Mouse (Mus musculus) CH12.LX (cell line): ENCODE results near the gene Ino80d. TPM values are rescaled to one million over a fixed set of nuclear protein-coding genes. Genes with fewer than 3 reads are reported as not detected.

ENCODE experiments used
- DNase-seq: peaks from one replicate; pipeline ENCODE4 v3.0.0-alpha.2; 2013; ENCODE audit errors: extremely low read depth
- H3K27ac ChIP-seq: 2 replicates; pipeline ENCODE4 v1.5.1; 2012; ENCODE audit warnings: low read depth, mild to moderate bottlenecking, control low read depth, moderate library complexity; ENCODE audit not compliant: insufficient read depth
- H3K27me3 ChIP-seq: replicated peaks from 2 replicates; pipeline ENCODE3; 2012; ENCODE audit warnings: inconsistent platforms
- H3K36me3 ChIP-seq, 2 experiments: replicated peaks in 1 of 2; 2 replicates each; pipeline versions ENCODE3 to v1.6.1; 2012; ENCODE audit warnings: inconsistent platforms in 1 of 2, low read length in 1 of 2, mild to moderate bottlenecking in 1 of 2, mixed read lengths in 1 of 2, moderate library complexity in 1 of 2; ENCODE audit not compliant: control insufficient read depth in 1 of 2, insufficient read depth in 1 of 2
- H3K4me1 ChIP-seq, 2 experiments: 2 replicates each; pipeline ENCODE4 v1.6.1; 2012; ENCODE audit warnings: inconsistent platforms in 1 of 2, moderate library complexity in 1 of 2; ENCODE audit not compliant: insufficient read depth in 2 of 2, control insufficient read depth in 1 of 2
- H3K4me2 ChIP-seq: 2 replicates; pipeline ENCODE4 v1.6.1; 2012; ENCODE audit warnings: low read depth, mild to moderate bottlenecking, control low read depth; ENCODE audit not compliant: poor library complexity, insufficient read depth, severe bottlenecking
- H3K4me3 ChIP-seq, 3 experiments: fragments of 150-350 bp in 1 of 3; sonication (generic) in 1 of 3; replicated peaks in 1 of 3; 2 replicates each; pipeline versions ENCODE3 to v1.5.1; 2011 to 2012; ENCODE audit warnings: low read depth in 2 of 3, low read length in 2 of 3, mild to moderate bottlenecking in 2 of 3, moderate library complexity in 2 of 3, control low read depth in 1 of 3, improper control_type of control experiment in 1 of 3, inconsistent platforms in 1 of 3, mixed read lengths in 1 of 3; ENCODE audit not compliant: poor library complexity in 1 of 3
- H3K79me2 ChIP-seq: replicated peaks from 2 replicates; pipeline ENCODE4 v1.6.1; 2012; ENCODE audit warnings: mild to moderate bottlenecking, moderate library complexity; ENCODE audit not compliant: control insufficient read depth, poor library complexity, insufficient read depth, severe bottlenecking; ENCODE audit errors: extremely low read depth
- H3K9ac ChIP-seq: 2 replicates; pipeline ENCODE4 v1.6.1; 2012; ENCODE audit warnings: low read depth, mild to moderate bottlenecking, control low read depth, moderate library complexity; ENCODE audit not compliant: insufficient read depth
- H3K9me3 ChIP-seq: replicated peaks from 2 replicates; pipeline ENCODE3; 2012; ENCODE audit warnings: low read length, inconsistent platforms, mixed read lengths
- BHLHE40 ChIP-seq: IDR thresholded peaks from 2 replicates; pipeline ENCODE4 v1.6.1; 2011; ENCODE audit warnings: mild to moderate bottlenecking, low read depth, low read length, improper control_type of control experiment
- CTCF ChIP-seq, 2 experiments: IDR thresholded peaks in 1 of 2; conservative IDR thresholded peaks in 1 of 2; 2 replicates each; pipeline ENCODE4 v1.5.1; 2011 to 2012; ENCODE audit warnings: low read depth in 2 of 2, low read length in 2 of 2, improper control_type of control experiment in 1 of 2, inconsistent platforms in 1 of 2, mild to moderate bottlenecking in 1 of 2, moderate library complexity in 1 of 2
- E2F4 ChIP-seq: IDR thresholded peaks from 2 replicates; pipeline ENCODE4 v1.6.1; 2011; ENCODE audit warnings: low read depth, low read length, improper control_type of control experiment; ENCODE audit not compliant: insufficient replicate concordance
- GABPA ChIP-seq: IDR thresholded peaks from 2 replicates; pipeline ENCODE4 v1.6.1; 2012; ENCODE audit warnings: low read depth, low read length, improper control_type of control experiment, inconsistent platforms; ENCODE audit not compliant: insufficient replicate concordance
- HCFC1 ChIP-seq: IDR thresholded peaks from 2 replicates; pipeline ENCODE4 v1.6.1; 2012; ENCODE audit warnings: low read depth, mild to moderate bottlenecking, inconsistent platforms, low read length, improper control_type of control experiment
- IRF4 ChIP-seq: IDR thresholded peaks from 2 replicates; pipeline ENCODE4 v1.6.1; 2014; ENCODE audit warnings: low read depth, mild to moderate bottlenecking, inconsistent platforms, low read length, improper control_type of control experiment
- JUN ChIP-seq: IDR thresholded peaks from 2 replicates; pipeline ENCODE4 v1.6.1; 2011; ENCODE audit warnings: low read depth, mild to moderate bottlenecking, low read length, improper control_type of control experiment, moderate library complexity; ENCODE audit not compliant: insufficient read depth
- JUND ChIP-seq: conservative IDR thresholded peaks from 2 replicates; pipeline ENCODE4 v1.6.1; 2011; ENCODE audit warnings: low read depth, low read length, improper control_type of control experiment
- MAX ChIP-seq: IDR thresholded peaks from 2 replicates; pipeline ENCODE4 v1.6.1; 2011; ENCODE audit warnings: low read length, improper control_type of control experiment
- MEF2A ChIP-seq: IDR thresholded peaks from 2 replicates; pipeline ENCODE4 v1.6.1; 2014; ENCODE audit warnings: low read depth, mild to moderate bottlenecking, inconsistent platforms, low read length, improper control_type of control experiment, borderline replicate concordance
- NELFE ChIP-seq: IDR thresholded peaks from 2 replicates; pipeline ENCODE4 v1.6.1; 2011; ENCODE audit warnings: low read depth, low read length, improper control_type of control experiment
- RCOR1 ChIP-seq: conservative IDR thresholded peaks from 2 replicates; pipeline ENCODE4 v1.6.1; 2012; ENCODE audit warnings: low read depth, mild to moderate bottlenecking, inconsistent platforms, low read length, improper control_type of control experiment
- SIN3A ChIP-seq: IDR thresholded peaks from 2 replicates; pipeline ENCODE4 v1.6.1; 2012; ENCODE audit warnings: low read length, improper control_type of control experiment, inconsistent platforms
- SMC3 ChIP-seq: IDR thresholded peaks from 2 replicates; pipeline ENCODE4 v1.6.1; 2011; ENCODE audit warnings: low read depth, low read length, improper control_type of control experiment
- ZC3H11A ChIP-seq: IDR thresholded peaks from 2 replicates; pipeline ENCODE4 v1.6.1; 2012; ENCODE audit warnings: low read depth, mild to moderate bottlenecking, inconsistent platforms, low read length, improper control_type of control experiment
- ZKSCAN1 ChIP-seq: IDR thresholded peaks from 2 replicates; pipeline ENCODE4 v1.6.1; 2012; ENCODE audit warnings: low read depth, inconsistent platforms, low read length, improper control_type of control experiment, borderline replicate concordance
- ZMIZ1 ChIP-seq: IDR thresholded peaks from 2 replicates; pipeline ENCODE4 v1.6.1; 2012; ENCODE audit warnings: low read depth, mild to moderate bottlenecking, inconsistent platforms, low read length, improper control_type of control experiment
- ZNF384 ChIP-seq: IDR thresholded peaks from 2 replicates; pipeline ENCODE4 v1.6.1; 2012; ENCODE audit warnings: low read depth, low read length, improper control_type of control experiment, inconsistent platforms
- dilution Hi-C: fragments of 300-500 bp; cut with MboI; formaldehyde crosslinking; loops from 2 replicates; pipeline ENCODE4 v1.14.3; 2020; ENCODE audit warnings: low sequenced_read_pairs; ENCODE audit not compliant: extremely low pct_unique_long_range_greater_than_20kb, extremely low pct_ligation_motif_present
- in situ Hi-C: fragments of 300-500 bp; cut with MboI; formaldehyde crosslinking; loops from 3 replicates; pipeline ENCODE4 v1.14.3; 2019; ENCODE audit warnings: low sequenced_read_pairs, low pct_ligation_motif_present, low pct_unique_long_range_greater_than_20kb, mixed read lengths
- polyA plus RNA-seq: library from polyadenylated mRNA; unstranded; fragments of >175 nt; gene quantifications from 2 replicates; pipeline ENCODE4 v1.2.1, GENCODE M21; 2012; ENCODE audit warnings: low read depth; ENCODE audit not compliant: insufficient read length
- total RNA-seq, 2 experiments: library from RNA; depleted of rRNA; stranded (reverse); fragments of 300-350 nt in 1 of 2; fragments of >200 nt in 1 of 2; gene quantifications; 2 replicates each; pipeline ENCODE4 v1.2.3; 2012 to 2014

The Ino80d gene
- total and polyA plus RNA-seq, 3 experiments: 4.5 to 5.8 (median 4.6) TPM

- no peak overlapping the region for H3K4me2 ChIP-seq
- dilution Hi-C loops (no loop called here), in situ Hi-C loops (loop anchor here (25.0 kb wide), 1 partner anchor 1855 kb away; no protein-coding TSS in a partner anchor)
- no peak for DNase-seq
- no peaks in the 10 kb centered on the region for H3K79me2 ChIP-seq
- H3K4me1 ChIP-seq: peaks cover 1 to 4% of the 10 kb centered on the region in 2 experiments; a peak in 3 of 4 replicates
- H3K27ac ChIP-seq: no peak overlapping the region
- H3K27me3 ChIP-seq: no peaks in the 10 kb centered on the region
- no peak overlapping the region for H3K9ac ChIP-seq
- no peaks in the 10 kb centered on the region for H3K36me3 ChIP-seq
- H3K4me3 ChIP-seq: no peak overlapping the region
- no peak for TF ChIP-seq ZMIZ1
- peaks cover 4% of the 10 kb centered on the region for H3K9me3 ChIP-seq
These were observed 121.8 kb downstream of the Ino80d start for GRCm38 (mm10) chr1:62992648-62993047.

GRCm38 (mm10) chr1:62991021-62991420 is 123.4 kb downstream of the Ino80d start:
- Histone ChIP-seq H3K4me1 (peaks cover 5 to 13% of the 10 kb centered on the region in 2 experiments), H3K27me3 (no peaks in the 10 kb centered on the region), H3K36me3 (no peaks in the 10 kb centered on the region), H3K4me2 (peak overlapping the region; percentile 29; the same call in 1 of the 2 replicates), H3K9ac (no peak overlapping the region), H3K27ac (no peak overlapping the region), H3K9me3 (peaks cover 4% of the 10 kb centered on the region), H3K4me3 (no peak overlapping the region), H3K79me2 (no peaks in the 10 kb centered on the region)
- in situ Hi-C loops: loop anchor here (25.0 kb wide), 1 partner anchor 1854 kb away; no protein-coding TSS in a partner anchor
- TF ChIP-seq E2F4 (no peak), RCOR1 (no peak), MEF2A (no peak), MAX (no peak), SMC3 (no peak), NELFE (no peak), SIN3A (no peak), CTCF (conservative IDR thresholded peaks at IDR 0.05 in 1 of 2, IDR thresholded peaks at IDR 0.05 in 1 of 2; ENCODE audit: low read depth in 2 of 2, low read length in 2 of 2) (no peak), ZMIZ1 (no peak), BHLHE40 (no peak), JUND (no peak), ZKSCAN1 (no peak), HCFC1 (no peak), IRF4 (no peak), GABPA (no peak), JUN (no peak), ZC3H11A (no peak), ZNF384 (no peak)
- dilution Hi-C loops: no loop called here
- DNase-seq: no peak
